Mouse (Mus musculus): ENCODE results near the gene Mical1. TPM values are rescaled to one million over a fixed set of nuclear protein-coding genes. Genes with fewer than 3 reads are reported as not detected.

The Mical1 gene
- 1 to 10 TPM; 4.0 to 7.8 TPM for total RNA-seq (2021)
- long read RNA-seq, experiment 1, partial matches to known transcripts = 0 of 6 reads
- long read RNA-seq, experiment 1, other reads (novel, unspliced or antisense) = 4 of 6 reads
- long read RNA-seq, experiment 2, partial matches to known transcripts = 1 of 7 reads
- long read RNA-seq, experiment 2, other reads (novel, unspliced or antisense) = 4 of 7 reads

DNA sequence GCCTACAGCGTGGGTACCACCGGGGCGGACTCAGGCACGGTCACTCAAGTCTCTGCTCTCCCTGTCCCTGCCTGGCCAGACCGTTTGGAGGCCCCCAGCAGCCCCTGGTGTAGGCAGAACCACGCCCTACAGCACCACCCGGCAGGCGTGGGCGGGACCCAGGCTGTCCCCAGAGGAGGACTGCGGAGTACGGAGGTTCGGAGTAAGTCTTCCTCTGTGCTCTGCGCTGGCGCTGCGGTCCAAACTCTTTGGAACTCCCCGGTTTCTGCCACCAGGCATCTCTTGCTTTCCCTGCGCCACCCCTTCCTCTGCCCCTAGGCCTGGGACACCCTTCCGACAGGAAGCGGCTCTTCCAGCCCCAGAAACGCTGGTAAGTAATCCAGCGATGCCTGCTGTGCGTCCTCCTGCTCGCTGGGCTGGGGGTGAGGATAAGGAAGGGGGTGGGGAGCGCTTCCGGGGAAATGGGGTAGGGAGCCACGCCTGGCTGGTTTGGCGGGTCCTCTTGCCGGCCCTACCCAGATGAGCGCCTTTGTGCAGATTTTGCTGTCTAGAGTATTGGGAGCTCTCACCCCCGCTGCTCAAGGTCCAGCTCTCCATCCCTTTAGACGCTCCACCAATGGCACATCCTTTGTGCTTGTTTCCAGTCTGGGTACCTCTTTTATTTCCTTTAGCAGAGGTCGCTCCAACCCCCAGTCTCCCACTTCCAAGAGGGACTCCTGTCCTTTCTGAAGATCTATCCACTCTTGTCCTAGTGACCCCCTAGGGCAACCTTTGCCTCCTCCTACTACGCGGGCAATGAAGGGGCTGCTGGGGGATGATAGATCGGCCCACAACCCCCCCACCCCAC lies at the start of gene Mical1:
Mical1 (plus strand) TSS at position 144 of the 847 bp plus-strand sequence.
- DNase-seq (ENCODE audit: low spot score) = peak; percentile 69

DNA sequence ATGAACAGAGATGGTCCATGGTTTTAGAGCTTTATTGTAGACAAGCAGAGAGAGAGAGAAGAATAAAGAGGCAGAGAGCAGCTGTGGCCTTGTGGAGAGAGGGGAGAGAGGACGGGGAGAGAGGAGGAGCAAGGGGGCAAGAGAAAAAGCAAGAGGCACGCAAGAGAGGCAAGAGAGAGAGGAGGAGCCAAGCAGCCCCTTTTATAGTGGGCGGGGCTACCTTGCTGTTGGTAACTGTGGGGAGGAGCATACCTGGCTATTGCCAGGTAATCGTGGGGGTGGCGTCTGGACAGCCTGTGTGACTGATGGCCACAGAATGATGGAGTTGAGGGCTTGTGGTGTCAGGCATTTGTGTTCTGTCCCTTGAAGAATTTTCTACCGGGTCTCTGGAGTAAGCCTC lies 49.7 kb upstream of the Mical1 start:
- no peak for DNase-seq (ENCODE audit: low spot score)

DNA sequence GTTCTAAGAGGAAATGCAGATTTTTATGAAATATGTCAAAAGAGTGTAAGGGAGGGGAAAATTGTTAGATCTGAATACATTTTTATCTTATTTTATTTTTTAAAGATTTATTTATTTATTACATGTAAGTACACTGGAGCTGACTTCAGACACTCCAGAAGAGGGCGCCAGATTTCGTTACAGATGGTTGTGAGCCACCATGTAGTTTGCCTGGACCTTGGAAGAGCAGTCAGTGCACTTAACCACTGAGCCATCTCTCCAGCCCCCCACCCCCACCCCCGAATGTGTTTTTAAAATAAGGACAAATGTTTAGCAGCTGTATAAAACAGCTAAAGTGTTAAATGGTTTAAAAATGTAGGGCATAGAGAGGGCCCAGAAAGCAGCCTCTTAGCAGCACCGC lies 41.5 kb upstream of the Mical1 start:
- DNase-seq (ENCODE audit: low spot score) = peak; percentile 57

DNA sequence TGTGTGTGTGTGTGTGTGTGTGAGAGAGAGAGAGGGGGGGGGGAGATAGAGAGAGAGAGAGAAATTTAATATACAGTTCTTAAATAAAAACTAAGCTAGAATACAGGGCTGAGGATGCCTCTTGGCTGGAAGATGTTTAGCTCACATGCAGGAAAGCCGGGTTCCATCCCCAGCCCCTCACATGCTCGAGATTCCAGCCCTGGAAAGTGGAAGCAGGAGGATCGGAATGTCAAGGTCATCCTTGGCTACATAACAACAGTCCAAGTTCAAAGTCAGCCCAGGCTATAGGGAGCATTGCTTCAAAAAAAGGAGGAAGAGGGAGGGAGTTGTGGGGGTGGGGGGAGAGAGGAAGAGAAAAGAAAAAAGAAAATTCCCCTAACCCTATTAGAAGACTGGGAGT lies 41.0 kb upstream of the Mical1 start:
- no peak for DNase-seq (ENCODE audit: low spot score)

DNA sequence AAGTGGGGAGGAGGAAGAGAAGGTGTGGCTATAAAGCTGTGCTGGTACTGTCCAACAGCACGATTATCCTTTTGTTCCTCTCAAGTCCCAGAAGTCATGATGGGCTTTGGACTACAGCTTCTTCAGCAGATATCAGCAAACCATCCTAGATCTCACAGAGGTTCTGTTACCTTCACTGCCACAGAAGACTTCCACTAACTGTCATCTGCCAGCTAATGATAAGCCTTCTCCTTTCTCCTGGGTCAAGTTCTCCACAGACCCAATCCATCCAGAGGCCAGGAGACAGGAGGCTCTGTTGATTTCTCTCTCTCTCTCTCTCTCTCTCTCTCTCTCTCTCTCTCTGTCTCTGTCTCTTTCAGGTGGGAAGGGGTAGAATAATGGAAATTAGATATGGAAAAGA lies 27.9 kb upstream of the Mical1 start:
- no peak for DNase-seq (ENCODE audit: low spot score)

DNA sequence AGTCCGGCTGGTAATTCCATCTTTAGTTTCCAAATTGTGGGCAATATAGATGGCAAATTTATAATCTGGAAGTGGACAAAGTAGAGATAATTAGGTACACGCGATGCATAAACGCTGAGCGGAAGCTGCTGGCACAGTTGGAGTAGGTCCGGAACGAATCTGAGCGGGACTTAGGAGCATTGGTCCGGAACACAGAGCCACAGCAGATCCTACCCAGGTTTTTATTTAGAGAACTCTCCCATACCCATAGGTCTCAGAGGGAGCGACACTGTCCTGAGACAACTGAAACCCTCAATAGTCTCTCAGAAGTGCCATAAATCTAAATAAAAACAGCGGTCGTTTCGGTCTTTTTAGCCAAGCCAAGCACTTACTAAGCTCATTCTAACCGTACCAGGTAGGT lies 26.4 kb upstream of the Mical1 start:
- no peak for DNase-seq (ENCODE audit: low spot score)

DNA sequence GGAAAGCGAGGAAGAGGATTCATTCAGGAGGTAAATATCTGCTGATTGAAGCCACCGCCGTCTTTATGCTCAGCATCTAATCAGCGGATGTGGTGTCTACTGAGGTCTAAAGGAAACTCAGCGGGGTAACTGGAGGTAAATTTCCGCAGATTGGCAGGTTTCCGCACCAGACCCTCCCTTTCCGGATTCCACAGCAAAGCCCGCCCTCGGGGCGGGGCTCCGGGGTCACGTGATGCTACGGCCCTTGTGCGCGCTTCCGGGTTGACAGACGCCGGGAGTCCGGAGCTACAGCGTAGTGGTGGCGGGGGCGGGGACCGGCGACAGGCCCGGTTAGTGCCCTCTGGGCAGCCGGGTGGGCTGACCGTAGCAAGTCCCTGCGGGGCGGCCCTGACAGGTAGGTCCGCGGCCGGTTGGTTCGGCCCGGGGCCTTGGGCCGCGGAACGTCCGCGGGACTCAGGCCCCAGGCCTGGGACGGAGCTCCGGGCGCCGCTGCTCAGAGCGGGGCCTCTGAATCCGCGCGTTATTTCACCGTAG lies 25.9 kb upstream of the Mical1 start, which contains the start of gene Zbtb24:
Zbtb24 (plus strand) TSS at position 247 of the 534 bp plus-strand sequence.
- DNase-seq (ENCODE audit: low spot score) = peak; percentile 94

DNA sequence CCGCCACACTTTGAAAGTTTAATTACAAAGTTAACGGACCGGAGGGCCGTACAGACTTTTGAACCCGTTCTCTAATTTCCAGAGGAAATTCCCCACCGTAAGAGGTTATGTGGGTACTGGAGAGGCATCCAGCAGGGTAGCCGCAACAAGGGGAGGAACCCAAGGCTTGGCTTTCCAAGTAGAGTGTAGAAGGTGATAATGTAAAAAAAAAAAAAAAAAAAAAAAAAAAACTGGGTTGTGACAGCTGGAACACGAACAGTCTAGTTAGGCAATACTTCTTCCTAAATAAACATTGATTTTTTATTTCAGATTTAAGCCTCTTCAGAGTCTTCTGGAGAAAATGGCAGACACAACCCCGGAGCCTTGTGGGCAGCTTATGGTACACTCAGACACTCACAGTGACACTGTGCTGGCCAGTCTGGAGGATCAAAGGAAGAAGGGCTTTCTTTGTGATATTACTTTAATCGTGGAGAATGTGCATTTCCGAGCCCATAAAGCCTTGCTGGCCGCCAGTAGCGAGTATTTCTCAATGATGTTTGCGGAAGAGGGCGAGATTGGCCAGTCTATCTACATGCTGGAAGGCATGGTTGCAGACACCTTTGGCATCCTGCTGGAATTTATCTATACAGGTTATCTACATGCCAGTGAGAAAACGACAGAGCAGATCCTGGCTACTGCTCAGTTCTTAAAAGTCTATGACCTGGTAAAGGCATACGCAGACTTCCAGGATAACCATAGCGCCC lies 25.2 kb upstream of the Mical1 start:
- DNase-seq (ENCODE audit: low spot score) = no peak

DNA sequence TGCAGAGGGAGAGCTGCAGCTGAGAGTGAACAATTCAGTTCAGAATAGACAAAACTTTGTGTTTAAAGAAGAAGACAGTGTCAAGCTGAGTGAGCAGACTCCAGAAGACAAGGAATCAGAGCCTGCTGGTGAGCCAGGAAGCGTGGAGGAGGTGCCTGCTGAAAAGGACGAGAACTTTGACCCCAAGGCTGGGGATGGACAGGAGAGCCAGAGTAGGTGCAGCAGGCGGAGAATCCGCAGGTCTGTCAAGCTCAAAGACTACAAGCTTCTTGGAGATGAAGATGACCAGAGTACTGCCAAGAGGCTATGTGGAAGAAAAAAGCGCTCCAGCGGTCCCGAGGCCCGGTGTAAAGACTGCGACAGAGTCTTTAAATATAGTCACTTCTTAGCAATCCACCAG lies 24.5 kb upstream of the Mical1 start:
- no peak for DNase-seq (ENCODE audit: low spot score)

DNA sequence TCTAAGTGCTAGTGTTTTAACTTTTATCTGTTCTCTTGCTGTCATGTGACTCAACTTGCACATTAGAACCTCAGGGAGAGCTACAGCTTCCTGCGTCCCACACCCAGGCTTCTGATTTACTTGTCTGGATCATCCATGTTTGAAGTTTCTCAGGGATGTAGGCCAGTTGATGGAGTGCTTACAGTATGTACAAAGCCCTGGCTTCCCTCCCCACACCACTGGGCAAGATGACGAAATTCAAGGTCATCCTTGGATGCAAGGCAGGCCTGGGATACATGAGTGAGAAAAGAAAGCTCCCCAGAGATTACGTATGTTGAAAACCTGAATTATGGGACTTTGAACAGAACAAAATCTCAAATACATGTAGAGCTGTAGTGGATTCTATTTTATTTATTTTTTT lies 23.3 kb upstream of the Mical1 start:
- no peak for DNase-seq (ENCODE audit: low spot score)

DNA sequence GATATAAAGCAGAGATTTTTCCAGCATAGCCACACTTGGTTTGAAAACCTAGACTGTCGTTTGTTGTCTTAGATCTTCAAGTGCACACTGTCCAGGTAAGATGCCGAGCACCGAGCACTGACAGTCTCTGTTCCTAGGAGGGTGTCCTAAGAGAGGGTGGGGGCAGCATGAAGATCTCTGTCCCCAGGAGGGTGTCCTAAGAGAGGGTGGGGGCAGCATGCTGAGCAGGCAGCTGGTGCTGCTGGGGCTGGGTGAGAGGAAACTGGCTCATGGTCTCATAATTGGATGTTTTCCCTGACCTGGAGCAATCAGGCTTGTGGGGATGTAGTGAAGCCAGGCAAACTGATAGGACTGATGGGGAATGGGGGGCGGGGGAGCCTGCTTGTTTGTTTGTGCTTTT lies 16.1 kb upstream of the Mical1 start:
- no peak for DNase-seq (ENCODE audit: low spot score)

DNA sequence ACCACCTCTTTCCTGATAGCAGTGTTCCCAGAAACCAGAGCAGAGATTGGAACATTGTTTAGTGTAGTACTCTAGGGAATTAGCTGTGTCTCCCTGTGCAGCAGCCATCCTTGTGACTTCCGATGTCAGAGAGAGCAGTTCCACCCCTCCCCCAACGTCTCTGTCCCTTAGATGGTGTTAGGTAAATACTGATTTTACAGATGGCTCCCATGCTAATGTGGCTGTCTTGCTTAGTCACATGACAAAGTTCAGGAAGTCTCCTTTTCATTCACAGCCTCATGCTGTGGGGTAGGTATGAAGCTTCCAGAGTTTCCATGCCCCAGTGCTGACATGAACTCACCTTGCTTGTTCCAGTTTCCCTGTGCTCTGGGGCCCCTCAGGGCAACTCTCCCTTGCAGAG lies 15.6 kb upstream of the Mical1 start:
- DNase-seq (ENCODE audit: low spot score) = no peak

DNA sequence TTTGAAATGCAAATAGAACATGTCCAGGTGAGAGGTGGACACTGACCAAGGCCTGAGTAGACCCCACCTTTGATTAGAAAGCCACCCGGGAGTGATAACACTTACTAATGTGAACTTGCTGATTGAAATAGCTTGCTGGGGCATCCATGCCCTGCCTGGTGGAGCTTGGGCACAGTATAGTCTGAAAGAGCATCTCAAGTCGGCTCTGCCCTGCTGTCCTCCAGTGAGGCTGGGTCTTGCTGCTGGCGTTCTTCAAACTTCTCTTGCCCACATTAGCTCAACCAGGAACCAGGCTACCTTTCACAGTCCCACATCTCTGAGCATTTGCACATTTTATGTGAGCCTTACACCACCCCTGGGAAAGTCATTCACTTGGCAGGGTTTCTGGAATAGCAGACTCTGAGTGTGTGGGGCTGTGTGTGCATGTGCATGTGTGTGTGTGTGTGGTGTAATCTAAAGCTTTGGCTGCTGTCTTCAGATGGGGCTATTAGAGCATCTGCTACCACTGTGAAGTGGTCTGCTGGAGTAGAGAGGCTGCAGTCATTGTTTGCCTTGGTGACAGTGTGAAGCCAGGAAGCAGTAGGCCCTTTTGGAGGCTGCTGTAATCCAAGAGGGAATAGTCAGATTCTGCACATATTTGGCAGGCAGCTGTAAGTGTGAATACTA lies 14.9 kb upstream of the Mical1 start:
- DNase-seq (ENCODE audit: low spot score) = no peak

DNA sequence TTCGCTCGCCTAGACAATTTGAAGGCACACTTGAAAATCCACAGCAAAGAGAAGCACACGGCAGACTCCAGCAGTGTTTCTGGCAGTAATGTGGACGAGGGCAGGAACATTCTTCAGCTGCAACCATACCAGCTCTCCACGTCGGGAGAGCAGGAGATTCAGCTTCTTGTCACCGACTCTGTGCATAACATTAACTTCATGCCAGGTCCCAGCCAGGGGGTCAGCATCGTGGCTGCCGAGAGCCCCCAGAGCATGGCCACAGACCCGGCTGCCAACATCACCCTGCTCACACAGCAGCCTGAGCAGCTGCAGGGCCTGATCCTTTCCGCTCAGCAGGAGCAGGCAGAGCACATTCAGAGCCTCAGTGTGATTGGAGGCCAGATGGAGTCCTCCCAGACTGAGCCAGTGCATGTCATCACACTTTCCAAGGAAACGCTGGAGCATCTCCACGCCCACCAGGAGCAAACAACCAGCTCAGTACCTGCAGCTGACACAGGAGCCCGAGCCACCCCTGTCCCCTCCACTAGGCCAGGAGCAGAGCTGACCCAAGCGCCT lies 11.6 kb upstream of the Mical1 start:
- no peak for DNase-seq (ENCODE audit: low spot score)

DNA sequence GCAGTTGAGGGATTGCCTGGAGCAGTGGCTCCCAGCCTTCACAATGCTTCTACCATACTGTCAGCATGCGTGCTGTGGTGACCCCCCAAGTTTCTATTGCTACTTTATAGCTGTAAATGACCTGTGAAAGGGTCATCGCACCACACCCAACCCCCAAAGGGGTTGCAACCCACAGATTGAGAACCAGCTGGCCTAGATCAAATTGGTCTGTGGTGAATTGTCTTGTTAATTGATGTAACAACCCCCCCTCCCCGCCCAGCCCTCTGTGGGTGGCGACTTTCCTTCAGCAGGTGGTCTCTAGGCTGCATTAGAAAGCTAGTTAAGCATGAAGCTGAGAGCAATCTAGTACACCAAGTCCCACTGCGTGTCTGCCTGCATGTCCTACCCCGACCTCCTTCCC lies 8.8 kb upstream of the Mical1 start:
- no peak for DNase-seq (ENCODE audit: low spot score)

DNA sequence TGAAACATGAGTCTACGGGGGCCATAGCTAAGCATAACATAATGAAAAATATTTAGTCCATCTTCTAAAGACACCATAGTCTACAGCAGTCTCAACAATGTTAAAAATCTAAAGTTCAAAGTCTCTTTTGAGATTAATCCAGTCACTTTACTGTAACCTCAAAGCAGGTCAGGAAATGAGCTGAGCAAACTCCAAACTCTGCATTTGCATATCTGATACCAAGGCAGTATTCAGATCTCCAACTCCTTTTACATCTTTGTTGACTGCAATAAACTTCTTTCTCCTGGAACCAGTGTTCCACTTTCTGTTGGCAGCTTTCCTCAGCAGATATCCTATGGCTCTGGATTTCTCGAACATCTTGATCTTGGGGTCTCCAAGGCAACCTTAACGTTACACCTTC lies 5.4 kb upstream of the Mical1 start:
- no peak for DNase-seq (ENCODE audit: low spot score)

DNA sequence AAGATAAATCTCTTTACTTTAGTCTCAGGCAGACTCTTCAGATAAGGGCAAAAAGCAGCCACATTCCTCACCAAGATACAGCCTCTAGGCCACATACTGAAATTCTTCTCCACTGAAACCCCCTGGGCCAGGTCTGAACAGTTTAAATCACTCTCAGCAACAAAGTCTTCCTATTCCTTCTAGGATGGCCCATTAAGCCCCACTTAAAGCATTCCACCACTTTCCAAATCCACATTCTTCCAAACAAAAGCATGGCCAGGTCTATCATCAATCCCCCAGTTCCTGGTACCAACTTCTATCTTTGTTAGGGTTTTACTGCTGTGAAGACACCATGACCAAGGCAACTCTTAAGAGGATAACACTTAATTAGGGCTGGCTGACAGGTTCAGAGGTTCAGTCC lies 3.6 kb upstream of the Mical1 start:
- no peak for DNase-seq (ENCODE audit: low spot score)

DNA sequence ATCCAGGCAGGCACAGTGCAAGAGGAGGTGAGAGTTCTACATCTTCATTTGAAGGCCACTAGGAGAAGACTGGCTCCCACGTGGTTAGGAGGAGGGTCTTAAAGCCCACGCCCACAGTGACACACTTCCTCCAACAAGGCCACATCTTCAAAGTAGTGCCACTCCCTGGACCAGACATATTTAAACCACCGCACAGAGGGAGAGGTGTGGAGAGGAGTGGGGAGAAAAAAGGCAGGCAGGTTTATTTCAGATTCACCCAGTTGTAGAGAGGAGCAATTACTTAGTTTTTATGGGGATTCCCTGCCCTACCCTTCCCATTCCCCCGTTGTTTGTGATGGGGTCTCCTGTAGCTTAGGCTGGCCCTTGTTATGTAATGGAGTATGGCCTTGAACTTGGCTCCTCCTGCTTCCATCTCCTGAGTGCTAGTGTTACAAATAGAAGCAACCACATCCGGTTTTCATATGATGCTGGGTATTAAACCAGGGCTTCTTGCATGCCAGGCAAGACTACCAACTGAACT lies 3.1 kb upstream of the Mical1 start:
- DNase-seq (ENCODE audit: low spot score) = no peak

DNA sequence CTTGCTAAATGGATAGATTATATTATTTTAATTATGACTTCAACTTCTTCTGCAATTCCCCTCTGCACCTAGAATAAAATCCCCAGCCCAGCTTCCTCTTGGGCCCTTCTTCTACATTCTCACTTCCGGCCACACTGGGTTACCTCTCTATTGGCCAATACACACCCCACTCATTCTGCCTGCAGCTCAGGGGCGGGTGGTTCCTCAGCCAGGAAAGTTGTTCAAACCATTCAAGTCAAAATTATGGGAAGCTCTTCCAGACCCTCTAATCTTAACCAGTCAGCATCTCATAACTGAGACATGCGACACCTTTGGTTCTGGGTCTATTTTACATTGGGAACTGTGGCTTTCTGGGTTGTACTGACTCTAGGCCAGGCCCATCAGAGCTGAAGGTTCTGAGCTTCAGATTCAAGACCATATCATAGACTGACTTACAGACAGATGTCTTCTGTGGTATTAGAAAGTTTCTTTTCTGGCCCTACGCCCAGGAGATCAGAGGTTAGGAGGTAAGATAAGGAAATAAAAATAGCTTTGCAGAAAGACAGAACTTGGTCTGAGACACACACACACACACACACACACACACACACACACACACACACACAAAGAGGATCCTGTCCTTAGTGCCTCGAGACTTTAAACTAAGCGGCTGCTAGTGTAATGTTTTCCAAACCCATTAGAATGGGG lies 2.2 kb upstream of the Mical1 start:
- no peak for DNase-seq (ENCODE audit: low spot score)

DNA sequence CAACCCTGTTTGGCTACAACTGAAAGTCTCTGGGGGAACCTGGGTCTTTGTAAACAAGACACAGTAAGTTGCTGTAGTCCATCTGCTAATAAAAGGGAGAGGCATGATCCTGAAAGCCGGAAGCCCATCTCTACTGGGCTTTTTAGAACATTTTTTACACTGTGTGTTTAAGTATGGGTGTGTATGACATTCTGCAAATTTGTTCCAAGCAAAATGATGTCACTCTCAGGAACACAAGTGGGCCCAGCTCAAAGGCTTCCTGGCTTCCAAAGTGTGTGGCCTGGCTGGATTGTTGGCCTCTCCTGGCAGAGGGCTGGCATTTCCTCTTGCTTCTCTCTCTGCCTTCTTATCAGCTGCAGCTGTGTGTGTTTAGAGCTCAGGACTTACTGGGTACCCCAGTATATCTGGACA lies 1.1 kb upstream of the Mical1 start:
- DNase-seq (ENCODE audit: low spot score) = peak; percentile 27

DNA sequence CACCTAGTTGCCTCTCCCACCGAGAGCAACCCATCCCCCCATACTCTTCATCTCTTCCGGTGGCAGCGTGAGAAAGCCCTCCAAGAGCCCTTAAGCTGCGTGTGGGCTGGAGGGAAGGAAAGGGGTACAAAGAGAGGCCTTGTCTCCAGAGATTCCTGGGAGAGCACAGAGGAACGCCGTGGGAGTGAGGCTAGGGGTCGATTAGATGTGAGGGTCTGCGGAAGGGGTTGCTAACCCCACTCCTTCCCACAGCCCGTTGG lies 834 bp downstream of the Mical1 start:
- DNase-seq (ENCODE audit: low spot score) = no peak

Data from gastrocnemius, adult 18-20 months (tissue).